Mouse (Mus musculus) spleen, postnatal 0 days (tissue): ENCODE results near the gene Uba5. TPM values are rescaled to one million over a fixed set of nuclear protein-coding genes. Genes with fewer than 3 reads are reported as not detected.

Source experiments
- polyA plus RNA-seq: library from polyadenylated mRNA; unstranded; fragments of >200 nt; fragmentation: Nextera tagmentation; extraction: Ambion mirVana; gene quantifications from 2 replicates; pipeline ENCODE4 v1.2.1, GENCODE M21; 2015

Uba5 gene
- polyA plus RNA-seq, result 17.1 and 19.8 TPM in 2 replicates

DNA sequence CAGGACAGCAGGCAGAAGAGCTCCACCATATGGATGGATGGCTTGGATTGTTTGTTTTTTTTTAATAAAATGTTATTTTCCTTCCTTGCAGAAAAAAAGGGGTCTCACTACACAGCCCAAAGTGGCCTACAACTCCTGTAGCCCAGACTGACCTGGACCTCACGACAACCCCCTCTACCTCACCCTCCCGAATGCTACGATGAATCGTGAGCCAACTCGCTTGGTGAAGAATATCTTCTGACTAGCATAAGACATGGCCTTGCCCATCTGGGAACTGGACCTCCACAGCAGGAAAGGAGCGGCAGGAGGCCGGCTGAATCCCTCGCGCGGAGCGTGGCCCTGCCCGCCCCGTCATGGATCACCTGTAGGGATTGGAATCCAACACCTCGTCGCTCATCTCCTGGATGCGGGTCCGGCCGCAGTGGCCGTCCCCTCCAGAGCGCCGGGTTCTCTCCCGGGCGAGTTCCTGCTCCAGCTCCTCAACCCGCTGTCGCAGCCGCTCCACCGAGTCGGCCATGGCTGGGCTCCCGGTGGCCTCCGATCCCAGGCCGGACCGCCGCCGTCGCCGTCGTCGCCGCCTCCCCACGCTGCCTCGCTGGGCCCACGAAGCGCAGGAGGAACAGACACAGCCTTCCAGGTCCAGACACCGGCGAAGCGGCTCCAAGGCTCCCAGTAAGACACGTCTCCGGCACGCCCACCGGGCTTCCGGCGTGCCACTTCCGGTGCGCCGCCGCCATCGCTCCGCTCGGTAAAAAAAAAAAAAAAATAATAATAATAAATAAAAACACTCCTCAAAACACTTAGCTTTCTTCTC, at the start of gene Uba5:
Gene Uba5 (minus strand): TSS at position 705 of the 814 bp plus-strand sequence.

DNA sequence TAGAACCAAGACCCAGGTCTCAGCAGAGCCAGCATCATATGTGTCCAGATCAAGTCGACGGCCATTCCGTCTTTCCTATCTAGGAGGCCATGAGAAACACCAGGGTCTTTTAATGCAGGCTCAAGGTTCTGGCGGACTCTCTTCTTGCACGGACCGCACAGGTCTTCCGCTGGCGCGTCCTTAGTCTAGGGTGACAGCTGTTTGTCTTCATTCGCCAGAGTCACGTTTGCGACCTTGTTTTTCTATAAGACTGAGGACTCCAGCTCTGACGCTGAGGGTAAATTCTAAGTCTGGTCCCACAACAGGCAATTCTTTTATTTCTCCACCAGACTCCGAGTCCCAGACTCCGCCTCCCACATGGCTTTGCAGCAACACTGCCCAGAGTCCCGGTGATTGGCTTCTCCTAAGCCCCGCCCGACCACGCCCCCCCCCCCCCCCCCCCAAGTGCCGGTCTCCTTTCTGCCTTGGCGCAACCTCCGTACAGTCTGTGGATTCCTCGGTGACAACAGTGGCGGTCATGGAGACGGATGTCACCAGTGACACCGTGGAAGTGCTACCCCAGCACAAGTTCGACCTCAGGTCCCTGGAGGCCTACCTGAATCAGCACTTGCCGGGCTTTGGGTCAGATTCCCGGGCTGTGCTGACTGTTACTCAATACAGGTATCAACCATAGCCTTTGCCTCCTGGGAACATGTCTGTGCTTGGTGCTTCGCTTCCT, 469 bp upstream of the Uba5 start, which contains the start of gene Acad11:
Gene Acad11 (plus strand): TSS at position 134 of the 718 bp plus-strand sequence.

DNA sequence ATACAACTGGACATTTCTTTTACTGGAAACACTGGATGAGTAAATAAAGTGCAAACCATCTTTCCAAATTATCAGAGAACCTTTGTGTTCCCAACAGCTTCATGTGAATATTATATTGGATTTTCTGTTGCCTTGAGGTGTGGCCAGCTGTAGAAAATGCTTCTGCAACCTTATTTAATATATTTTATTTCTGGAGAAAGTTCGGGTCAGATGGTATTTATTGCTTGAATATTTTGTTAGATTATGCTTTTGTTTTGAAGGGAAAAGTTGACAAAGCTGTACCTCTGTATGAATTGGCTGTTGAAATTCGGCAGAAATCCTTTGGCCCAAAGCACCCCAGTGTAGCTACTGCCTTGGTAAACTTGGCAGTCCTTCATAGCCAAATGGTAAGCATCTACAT, 22.6 kb downstream of the Uba5 start, which contains the start of gene Gm28305:
Gene Gm28305 (plus strand): TSS at position 301 of the 400 bp plus-strand sequence.

DNA sequence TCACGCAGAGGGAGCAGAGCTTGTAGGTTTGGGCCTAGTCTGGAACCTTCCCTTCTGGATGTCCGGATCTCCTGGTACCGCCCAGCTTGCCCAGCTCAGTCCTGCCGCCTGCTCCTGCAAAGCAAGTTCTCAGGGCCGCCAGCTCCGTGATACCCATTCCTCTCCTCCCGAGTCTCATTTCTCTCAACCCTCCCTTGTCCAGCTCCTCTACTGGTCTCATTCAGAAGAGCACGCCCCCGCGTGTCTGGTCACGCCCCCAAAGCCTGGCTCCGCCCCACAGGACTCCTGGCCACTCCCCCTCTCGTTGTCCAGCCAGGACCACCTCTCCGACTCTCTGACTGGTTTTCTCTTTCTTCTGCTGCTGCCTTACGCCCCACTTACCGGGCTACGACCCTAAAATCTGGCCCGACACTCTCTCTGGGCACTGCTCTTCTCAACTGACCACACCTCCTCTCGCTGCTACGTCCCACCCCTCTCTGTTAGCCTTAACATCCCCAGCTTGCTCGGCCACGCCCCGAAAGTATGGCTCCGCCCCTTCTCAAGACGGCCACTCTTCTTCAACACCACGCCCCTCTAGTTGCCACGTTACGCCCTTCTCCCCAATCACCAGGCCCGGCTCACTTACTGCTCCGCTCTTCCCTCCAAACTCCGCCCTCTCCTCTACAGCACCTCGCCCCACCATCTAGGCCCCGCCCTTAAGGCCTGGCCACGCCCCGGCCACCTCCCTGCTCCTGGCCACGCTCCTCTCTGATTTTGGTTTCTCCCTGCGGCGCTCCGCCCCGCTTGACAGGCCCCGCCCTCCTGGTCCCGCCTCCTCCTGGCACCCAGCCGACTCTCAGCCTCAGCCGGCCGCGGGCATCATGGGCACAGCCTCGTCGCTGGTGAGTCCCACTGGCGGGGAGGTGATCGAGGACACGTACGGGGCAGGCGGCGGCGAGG, 60.7 kb downstream of the Uba5 start, which contains the start of gene Nphp3:
Gene Nphp3 (plus strand): TSS at position 624 of the 939 bp plus-strand sequence.

Other genes starting within 250 kb of the Uba5 start
- 0.99 and 1.4 TPM in 2 replicates for gene Nphp3, start 60.6 kb downstream of the Uba5 start, polyA plus RNA-seq
- gene Gm28305, start 22.5 kb downstream of the Uba5 start, polyA plus RNA-seq, result not detected in 2 replicates
- gene Acad11, start 243 bp upstream of the Uba5 start, polyA plus RNA-seq, result 3.2 and 3.5 TPM in 2 replicates
- gene Ackr4, start 63.8 kb upstream of the Uba5 start, polyA plus RNA-seq, result 0.56 and 0.72 TPM in 2 replicates
- gene Dnajc13, start 199.8 kb upstream of the Uba5 start, polyA plus RNA-seq, result 8.1 and 9.8 TPM in 2 replicates